Mouse (Mus musculus): ENCODE data around the gene Cbx2. TPM values are rescaled to one million over a fixed set of nuclear protein-coding genes. Genes with fewer than 3 reads are reported as not detected.

Gene Cbx2
- total RNA-seq (2021) = 1 to 10 TPM; 2.6 to 3.0 TPM

GRCm38 (mm10) chr11:119022895-119023615, at the start of gene Cbx2:
Cbx2 (plus strand) TSS chr11:119022962.
- intact Hi-C loops (cut with DNase I) = loop anchor here (1.0 to 10.0 kb wide), 2 partner anchors 25 to 372 kb away; partner anchors contain the start of gene Rnf213
- DNase-seq (ENCODE audit: low spot score in 2 of 2) = peak; percentile 80 to 87

GRCm38 (mm10) chr11:118974340-118974739, 48.4 kb upstream of the Cbx2 start:
- intact Hi-C loops (cut with DNase I) = loop anchor here (10.0 kb wide), 1 partner anchor 550 kb away; the partner anchor contains the start of gene C1qtnf1
- DNase-seq (ENCODE audit: low spot score in 2 of 2) = no peak

DNA sequence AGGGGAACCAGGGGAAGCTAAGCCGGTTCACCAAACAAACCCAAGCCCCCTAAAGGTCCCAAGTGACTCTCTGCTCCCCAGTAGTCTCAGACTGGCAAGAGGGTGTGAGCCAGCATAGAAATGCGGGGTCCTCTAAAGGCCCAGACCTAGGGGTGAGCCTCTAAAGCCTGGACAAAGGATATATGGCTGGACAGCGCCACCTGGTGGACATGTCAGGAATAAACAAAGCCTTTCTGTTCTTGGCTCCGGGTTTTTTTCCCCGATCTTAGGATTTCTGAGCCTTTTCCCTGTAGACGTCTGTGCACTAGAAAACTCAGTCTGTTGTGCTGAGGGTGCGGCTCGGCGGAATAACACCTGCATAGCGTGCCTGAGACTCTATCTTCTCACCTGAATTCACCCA, 47.3 kb upstream of the Cbx2 start:
- intact Hi-C loops (cut with DNase I) = loop anchor here (1.0 to 10.0 kb wide), 3 partner anchors 65 to 551 kb away; partner anchors contain the start of gene C1qtnf1
- DNase-seq (ENCODE audit: low spot score in 2 of 2) = peak; percentile 83 to 85

DNA sequence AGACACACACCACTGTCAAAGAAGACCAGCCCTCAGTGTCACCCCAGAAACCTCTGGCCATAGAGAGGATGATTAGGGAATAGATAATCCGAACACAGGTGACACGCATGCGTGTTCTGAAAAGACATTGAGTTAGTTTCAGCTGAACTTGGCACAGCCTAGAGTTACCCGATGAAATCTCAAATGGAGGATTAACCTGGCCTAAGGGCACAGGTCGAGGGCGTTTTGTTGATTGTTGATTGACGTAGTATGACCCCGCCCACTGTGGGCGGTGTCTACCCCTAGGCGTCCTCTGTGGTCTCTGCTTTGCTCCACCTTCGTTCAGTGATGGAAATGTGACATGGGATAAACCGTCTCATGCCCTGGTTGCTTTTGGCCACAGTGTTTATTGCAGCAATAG, 46.8 kb upstream of the Cbx2 start:
- no peak for DNase-seq (ENCODE audit: low spot score in 2 of 2)
- intact Hi-C loops (cut with DNase I) = loop anchor here (1.0 to 10.0 kb wide), 3 partner anchors 66 to 551 kb away; partner anchors contain the start of gene C1qtnf1

- intact Hi-C loops (cut with DNase I) = no loop called here
- no peak for DNase-seq (ENCODE audit: low spot score in 2 of 2)
Observed at GRCm38 (mm10) chr11:118980388-118980787, 42.4 kb upstream of the Cbx2 start.

GRCm38 (mm10) chr11:118981012-118981776, 41.6 kb upstream of the Cbx2 start:
- intact Hi-C loops (cut with DNase I) = no loop called here
- DNase-seq (ENCODE audit: low spot score in 2 of 2) = no peak

- DNase-seq (ENCODE audit: low spot score in 2 of 2) = no peak
- intact Hi-C loops (cut with DNase I) = no loop called here
Observed at GRCm38 (mm10) chr11:118982593-118983113, 40.1 kb upstream of the Cbx2 start.

DNA sequence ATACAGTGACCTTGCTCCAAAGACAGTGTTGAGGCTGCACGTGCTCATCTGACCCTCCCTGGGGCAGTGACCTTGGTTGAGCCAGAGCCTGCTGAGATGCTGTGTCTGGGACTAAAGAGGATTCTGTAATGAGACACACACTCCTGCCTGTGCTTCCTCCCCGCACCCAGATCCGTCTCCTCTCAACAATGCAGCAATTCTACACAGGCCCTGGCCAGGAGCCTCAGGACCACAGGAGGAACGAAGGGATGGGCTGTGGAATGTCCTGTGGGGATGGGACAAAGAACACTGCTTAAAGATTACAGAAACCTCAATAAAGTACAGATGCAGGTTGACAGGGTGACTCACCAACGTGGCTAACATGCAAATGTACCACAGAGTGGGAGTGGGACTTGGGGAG, 37.2 kb upstream of the Cbx2 start:
- intact Hi-C loops (cut with DNase I) = no loop called here
- DNase-seq (ENCODE audit: low spot score in 2 of 2) = no peak

- intact Hi-C loops (cut with DNase I) = no loop called here
- no peak for DNase-seq (ENCODE audit: low spot score in 2 of 2)
Observed at GRCm38 (mm10) chr11:118987999-118988398, 34.8 kb upstream of the Cbx2 start, which contains the start of gene Enpp7. Enpp7 (plus strand) TSS chr11:118988188.

DNA sequence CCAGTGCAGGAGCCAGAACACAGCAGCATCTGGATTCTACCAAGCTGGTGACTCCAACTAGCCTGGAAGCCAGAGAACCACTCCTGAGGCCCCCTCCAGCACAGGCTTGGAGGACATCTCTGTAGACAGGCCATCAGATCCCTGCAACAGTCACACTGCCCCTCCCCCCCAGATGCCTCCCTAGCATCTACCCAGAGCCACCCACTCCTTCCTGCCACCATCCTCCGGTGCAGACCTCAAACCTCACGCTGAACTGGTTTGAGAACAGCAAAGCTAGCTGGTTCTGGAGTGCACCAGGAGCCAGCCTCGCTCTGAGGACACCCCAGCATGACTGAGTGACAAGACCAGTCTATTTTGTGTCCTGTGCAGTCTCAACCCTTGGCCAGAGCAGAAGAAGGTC, 30.0 kb upstream of the Cbx2 start:
- intact Hi-C loops (cut with DNase I) = no loop called here
- DNase-seq (ENCODE audit: low spot score in 2 of 2) = peak in 1 of 2 experiments; percentile 21

- intact Hi-C loops (cut with DNase I) = no loop called here
- DNase-seq (ENCODE audit: low spot score in 2 of 2) = no peak
Observed at GRCm38 (mm10) chr11:118995448-118995847, 27.3 kb upstream of the Cbx2 start.

- intact Hi-C loops (cut with DNase I) = no loop called here
- no peak for DNase-seq (ENCODE audit: low spot score in 2 of 2)
Observed at GRCm38 (mm10) chr11:118997182-118997581, 25.6 kb upstream of the Cbx2 start.

- intact Hi-C loops (cut with DNase I) = loop anchor here (1.0 kb wide), 1 partner anchor 24 kb away; the partner anchor contains the start of gene Cbx2
- DNase-seq (ENCODE audit: low spot score in 2 of 2) = peak; percentile 84 to 90
Observed at GRCm38 (mm10) chr11:118998540-118999265, 24.1 kb upstream of the Cbx2 start.

DNA sequence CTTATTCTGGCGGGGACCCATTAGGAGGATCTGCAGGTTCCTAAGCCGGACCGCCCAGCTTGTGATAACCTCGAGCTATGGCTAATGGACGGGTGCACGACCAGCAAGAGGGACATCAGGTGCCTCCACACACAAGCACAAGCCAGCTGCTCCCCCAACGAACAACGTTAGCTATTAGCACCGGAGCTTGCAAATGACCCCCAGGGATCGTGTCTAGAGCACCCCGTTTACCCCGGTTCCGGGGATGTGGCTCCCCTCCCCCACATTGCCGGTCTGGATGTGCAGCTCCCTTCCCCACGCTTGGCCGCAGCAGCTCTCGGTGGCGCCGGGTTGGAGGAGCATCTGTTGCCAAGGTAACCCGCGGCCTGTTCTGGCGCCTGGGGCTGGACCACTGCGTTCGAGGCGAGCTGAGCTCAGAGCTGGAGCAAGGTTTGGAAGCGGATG, 23.4 kb upstream of the Cbx2 start:
- DNase-seq (ENCODE audit: low spot score in 2 of 2) = peak; percentile 38
- intact Hi-C loops (cut with DNase I) = no loop called here

GRCm38 (mm10) chr11:119000877-119001276, 21.9 kb upstream of the Cbx2 start:
- intact Hi-C loops (cut with DNase I) = no loop called here
- no peak for DNase-seq (ENCODE audit: low spot score in 2 of 2)

DNA sequence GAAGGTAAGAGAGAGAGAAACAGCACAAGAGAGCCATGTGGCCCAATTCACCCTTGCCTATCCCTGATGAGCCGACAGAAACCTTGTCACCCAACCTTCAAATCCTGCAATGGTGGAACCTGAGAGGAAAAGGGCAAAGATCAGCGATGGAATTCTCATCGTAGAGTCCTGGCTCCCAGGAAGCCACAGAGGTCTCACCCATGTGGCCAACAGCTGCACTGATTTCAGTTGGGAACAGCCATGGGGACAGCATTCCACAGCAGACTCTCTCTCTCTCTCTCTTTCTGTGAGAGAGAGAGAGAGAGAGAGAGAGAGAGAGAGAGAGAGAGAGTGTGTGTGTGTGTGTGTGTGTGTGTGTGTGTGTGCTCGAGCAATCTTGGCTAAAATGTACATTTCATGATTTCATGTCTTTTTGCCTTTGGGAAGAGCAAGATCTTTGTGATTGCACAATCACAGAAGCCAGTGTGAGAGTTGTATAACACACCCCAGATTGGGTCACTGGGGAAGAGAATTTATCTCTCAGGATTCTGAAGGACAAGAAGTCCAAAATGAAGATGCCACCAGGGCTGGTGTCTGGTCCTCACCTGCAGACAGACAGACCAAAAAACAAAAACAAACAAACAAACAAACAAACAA, 21.2 kb upstream of the Cbx2 start:
- no peak for DNase-seq (ENCODE audit: low spot score in 2 of 2)
- intact Hi-C loops (cut with DNase I) = no loop called here

GRCm38 (mm10) chr11:119005547-119006275, 17.1 kb upstream of the Cbx2 start:
- intact Hi-C loops (cut with DNase I) = no loop called here
- DNase-seq (ENCODE audit: low spot score in 2 of 2) = no peak

GRCm38 (mm10) chr11:119006462-119006861, 16.3 kb upstream of the Cbx2 start:
- intact Hi-C loops (cut with DNase I) = no loop called here
- no peak for DNase-seq (ENCODE audit: low spot score in 2 of 2)
